Mouse (Mus musculus): Measurements from ENCODE around the gene Foxs1. TPM values are rescaled to one million over a fixed set of nuclear protein-coding genes. Genes with fewer than 3 reads are reported as not detected.

Gene Foxs1
- 2.7 and 2.9 TPM in 2 replicates for polyA plus RNA-seq (2015; fragmentation: Nextera tagmentation; extraction: Ambion mirVana)

GRCm38 (mm10) chr2:152933048-152933447 lies at the start of gene Foxs1:
TSS of gene Foxs1 (minus strand) at chr2:152933208.
- Histone ChIP-seq H3K27ac (no peak within 1 kb of the TSS), H3K9ac (no peak within 1 kb of the TSS), H3K4me3 (no peak within 1 kb of the TSS), H3K27me3 (peaks cover 18% of the 10 kb centered on the region; the same call in 1 of the 2 replicates), H3K36me3 (ENCODE audit: poor library complexity, severe bottlenecking) (no peaks in the 10 kb centered on the region), H3K4me2 (no peak within 1 kb of the TSS), H3K4me1 (no peaks in the 10 kb centered on the region), H3K9me3 (replicated peaks) (no peaks in the 10 kb centered on the region)
- no peak for ATAC-seq
- 52% methylated on average over 9 of the region's 9 CpGs for WGBS

GRCm38 (mm10) chr2:152976991-152977390 lies 44.0 kb upstream of the Foxs1 start:
- Histone ChIP-seq H3K4me2 (no peak overlapping the region), H3K4me1 (no peaks in the 10 kb centered on the region), H3K27ac (no peak overlapping the region), H3K9me3 (replicated peaks) (no peaks in the 10 kb centered on the region), H3K36me3 (ENCODE audit: poor library complexity, severe bottlenecking) (no peaks in the 10 kb centered on the region), H3K4me3 (no peak overlapping the region), H3K27me3 (no peaks in the 10 kb centered on the region), H3K9ac (no peak overlapping the region)
- 39% methylated on average over 3 of the region's 3 CpGs for WGBS
- ATAC-seq, result no peak

GRCm38 (mm10) chr2:152965555-152965954 lies 32.5 kb upstream of the Foxs1 start:
- Histone ChIP-seq H3K4me2 (no peak overlapping the region), H3K36me3 (ENCODE audit: poor library complexity, severe bottlenecking) (no peaks in the 10 kb centered on the region), H3K9ac (no peak overlapping the region), H3K9me3 (replicated peaks) (no peaks in the 10 kb centered on the region), H3K4me3 (no peak overlapping the region), H3K4me1 (peaks cover 5% of the 10 kb centered on the region; the same call in 1 of the 2 replicates), H3K27me3 (no peaks in the 10 kb centered on the region), H3K27ac (no peak overlapping the region)
- 74% methylated on average over 4 of the region's 4 CpGs for WGBS
- no peak for ATAC-seq

GRCm38 (mm10) chr2:152962091-152962793 lies 29.2 kb upstream of the Foxs1 start, which contains the start of gene Ttll9:
TSS of gene Ttll9 (plus strand) at chr2:152962485.
- Histone ChIP-seq H3K27ac (no peak within 1 kb of the TSS; the same call in 1 of the 2 replicates), H3K4me1 (peaks cover 5% of the 10 kb centered on the region; the same call in 1 of the 2 replicates), H3K9ac (peak within 1 kb of the TSS; percentile 54), H3K9me3 (replicated peaks) (no peaks in the 10 kb centered on the region), H3K4me2 (peak within 1 kb of the TSS; percentile 60), H3K27me3 (0 out of 2 replicates have a peak, but pooled peaks cover 8% of the 10 kb centered on the region), H3K36me3 (ENCODE audit: poor library complexity, severe bottlenecking) (no peaks in the 10 kb centered on the region), H3K4me3 (peak within 1 kb of the TSS; percentile 45)
- ATAC-seq, result peak; percentile 97
- WGBS, result under 1% methylated on average over 34 of the region's 34 CpGs

- ATAC-seq, result no peak
- 70% methylated on average over 3 of the region's 3 CpGs for WGBS
- Histone ChIP-seq H3K27ac (no peak overlapping the region), H3K36me3 (ENCODE audit: poor library complexity, severe bottlenecking) (no peaks in the 10 kb centered on the region), H3K4me1 (peaks cover 4% of the 10 kb centered on the region; the same call in 1 of the 2 replicates), H3K9ac (no peak overlapping the region), H3K4me2 (no peak overlapping the region), H3K27me3 (peaks cover 13% of the 10 kb centered on the region), H3K9me3 (replicated peaks) (no peaks in the 10 kb centered on the region), H3K4me3 (no peak overlapping the region)
These were observed 25.1 kb upstream of the Foxs1 start for GRCm38 (mm10) chr2:152958116-152958515.

GRCm38 (mm10) chr2:152951850-152952720 lies 19.1 kb upstream of the Foxs1 start:
- H3K27ac ChIP-seq, result peak overlapping the region; percentile 44

GRCm38 (mm10) chr2:152951065-152951849 lies 18.2 kb upstream of the Foxs1 start, which contains the start of gene Dusp15:
TSS of gene Dusp15 (minus strand) at chr2:152951698.
- Histone ChIP-seq H3K9ac (peak within 1 kb of the TSS; percentile 86), H3K27ac (peak within 1 kb of the TSS; percentile 44), H3K4me1 (peaks cover 16% of the 10 kb centered on the region), H3K36me3 (ENCODE audit: poor library complexity, severe bottlenecking) (no peaks in the 10 kb centered on the region), H3K9me3 (replicated peaks) (no peaks in the 10 kb centered on the region), H3K4me3 (peak within 1 kb of the TSS; percentile 65), H3K27me3 (peaks cover 44% of the 10 kb centered on the region), H3K4me2 (peak within 1 kb of the TSS; percentile 97)
- peak; percentile 86 for ATAC-seq
- WGBS, result under 1% methylated on average over 28 of the region's 54 CpGs

More at GRCm38 (mm10) chr2:152951850-152952720, 19.1 kb upstream of the Foxs1 start:
- peak overlapping the region; percentile 65 for H3K4me3 ChIP-seq
- peak overlapping the region; percentile 86 for H3K9ac ChIP-seq
- ATAC-seq, result 0 out of 2 replicates have a peak, but pooled peaks have one; percentile 2
- H3K27me3 ChIP-seq, result peaks cover 42% of the 10 kb centered on the region
- H3K4me2 ChIP-seq, result peak overlapping the region; percentile 97
- peaks cover 14% of the 10 kb centered on the region for H3K4me1 ChIP-seq
- no peaks in the 10 kb centered on the region for H3K9me3 ChIP-seq (replicated peaks)
- no peaks in the 10 kb centered on the region for H3K36me3 ChIP-seq (ENCODE audit: poor library complexity, severe bottlenecking)
- 13% methylated on average over 13 of the region's 13 CpGs for WGBS

- Histone ChIP-seq H3K36me3 (ENCODE audit: poor library complexity, severe bottlenecking) (no peaks in the 10 kb centered on the region), H3K9ac (peak overlapping the region; percentile 86), H3K9me3 (replicated peaks) (no peaks in the 10 kb centered on the region), H3K27ac (no peak overlapping the region), H3K4me3 (peak overlapping the region; percentile 65), H3K4me2 (peak overlapping the region; percentile 97), H3K4me1 (peaks cover 16% of the 10 kb centered on the region), H3K27me3 (peaks cover 51% of the 10 kb centered on the region)
- WGBS, result 43% methylated on average over 11 of the region's 11 CpGs
- no peak for ATAC-seq
These were observed 17.5 kb upstream of the Foxs1 start for GRCm38 (mm10) chr2:152950358-152951064.

GRCm38 (mm10) chr2:152948438-152949020 lies 15.5 kb upstream of the Foxs1 start:
- H3K27ac ChIP-seq, result no peak overlapping the region
- H3K4me2 ChIP-seq, result no peak overlapping the region
- no peaks in the 10 kb centered on the region for H3K9me3 ChIP-seq (replicated peaks)
- H3K27me3 ChIP-seq, result peaks cover 66% of the 10 kb centered on the region
- WGBS, result 89% methylated on average over 5 of the region's 5 CpGs
- no peak for ATAC-seq
- no peaks in the 10 kb centered on the region for H3K36me3 ChIP-seq (ENCODE audit: poor library complexity, severe bottlenecking)
- H3K4me3 ChIP-seq, result no peak overlapping the region
- peaks cover 18% of the 10 kb centered on the region for H3K4me1 ChIP-seq
- H3K9ac ChIP-seq, result no peak overlapping the region

GRCm38 (mm10) chr2:152947098-152947497 lies 14.1 kb upstream of the Foxs1 start:
- H3K27me3 ChIP-seq, result peaks cover 72% of the 10 kb centered on the region
- H3K4me3 ChIP-seq, result no peak overlapping the region
- no peak; the same call in 1 of the 2 replicates for ATAC-seq
- no peaks in the 10 kb centered on the region for H3K9me3 ChIP-seq (replicated peaks)
- no peak overlapping the region; the same call in 1 of the 2 replicates for H3K27ac ChIP-seq
- H3K4me2 ChIP-seq, result no peak overlapping the region
- H3K36me3 ChIP-seq (ENCODE audit: poor library complexity, severe bottlenecking), result no peaks in the 10 kb centered on the region
- H3K4me1 ChIP-seq, result peaks cover 23% of the 10 kb centered on the region
- no peak overlapping the region for H3K9ac ChIP-seq
- WGBS, result 59% methylated on average over 7 of the region's 7 CpGs
